Mouse (Mus musculus) lung, postnatal 10 days (tissue): ENCODE results near the gene Rnf215.
"Not testable (repeated sequence)": the region's sequence is repeated elsewhere in the genome, so short reads cannot be mapped to it uniquely, and the experiment has no call there.

ENCODE experiments used
- DNase-seq: peaks from one replicate; pipeline ENCODE4 v3.0.0; 2021

Rnf215 gene

DNA sequence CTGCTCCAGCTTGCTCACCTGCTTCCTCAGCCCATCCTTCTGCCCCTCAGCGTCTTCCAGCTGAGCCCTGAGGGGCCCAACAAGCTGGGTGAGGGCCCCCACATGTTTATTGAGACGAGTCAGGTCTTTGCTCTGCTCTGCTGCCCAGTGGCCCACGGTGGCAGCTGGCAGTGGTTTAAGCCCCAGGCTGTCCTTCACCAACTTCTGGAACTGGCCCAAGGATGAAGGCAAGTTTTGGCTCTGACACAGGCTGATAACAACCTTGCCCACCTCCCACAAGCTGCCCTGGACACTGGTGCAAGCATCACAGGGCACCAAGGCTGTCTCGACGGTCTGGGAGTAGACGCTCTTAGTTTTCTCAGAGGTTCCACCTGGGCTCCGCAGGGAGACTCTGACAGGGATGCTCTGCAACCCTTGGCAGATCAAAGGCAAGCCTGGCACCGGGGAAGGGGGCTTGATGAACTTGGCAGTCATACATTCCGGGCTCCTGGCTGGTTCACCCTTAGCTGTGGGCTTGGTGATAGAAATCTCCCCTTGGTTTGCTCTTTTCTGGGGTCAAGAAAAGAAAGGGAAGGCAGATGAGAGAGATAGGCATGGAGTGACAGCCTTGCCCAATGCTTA is 13.6 kb downstream of the Rnf215 start:
- no peak for DNase-seq

DNA sequence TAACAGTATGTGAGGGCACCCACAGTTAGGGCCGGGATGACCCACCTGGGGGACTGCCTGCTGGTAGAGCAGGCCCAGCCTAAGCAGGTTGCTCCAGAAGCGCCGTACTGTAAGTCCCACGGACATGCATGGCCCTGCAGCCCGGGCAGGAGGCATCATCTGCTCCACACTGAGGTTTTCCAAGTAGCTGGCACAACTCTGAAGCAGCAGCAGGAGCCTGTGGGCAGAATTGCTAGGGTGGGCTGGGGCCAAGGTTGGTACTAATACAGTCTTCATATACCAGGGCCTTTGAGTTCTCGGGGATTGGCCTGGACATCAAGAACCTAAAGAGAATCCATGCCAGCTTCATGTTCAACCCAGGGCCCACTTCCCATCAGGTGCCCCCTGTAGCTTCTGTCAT is 14.9 kb downstream of the Rnf215 start:
- DNase-seq = no peak

DNA sequence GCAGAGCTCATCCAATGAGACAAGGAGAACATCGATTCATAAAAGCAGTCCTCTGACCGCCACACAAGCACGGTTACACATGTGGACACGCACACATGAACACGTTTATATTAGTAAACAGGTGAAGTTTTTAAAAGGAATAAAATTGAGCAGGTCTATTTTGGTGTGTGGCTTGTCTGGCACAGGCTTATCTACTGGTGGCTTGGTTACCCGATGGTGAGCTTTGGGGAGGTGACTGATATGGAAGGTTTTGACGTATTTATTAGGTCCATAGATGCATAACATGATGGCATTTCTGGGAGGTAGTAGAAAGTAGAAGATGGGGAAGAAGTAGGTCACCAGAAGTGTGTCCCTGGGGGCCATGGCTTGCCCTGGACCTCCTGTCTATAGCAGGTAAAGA is 18.7 kb downstream of the Rnf215 start:
- no peak for DNase-seq

DNA sequence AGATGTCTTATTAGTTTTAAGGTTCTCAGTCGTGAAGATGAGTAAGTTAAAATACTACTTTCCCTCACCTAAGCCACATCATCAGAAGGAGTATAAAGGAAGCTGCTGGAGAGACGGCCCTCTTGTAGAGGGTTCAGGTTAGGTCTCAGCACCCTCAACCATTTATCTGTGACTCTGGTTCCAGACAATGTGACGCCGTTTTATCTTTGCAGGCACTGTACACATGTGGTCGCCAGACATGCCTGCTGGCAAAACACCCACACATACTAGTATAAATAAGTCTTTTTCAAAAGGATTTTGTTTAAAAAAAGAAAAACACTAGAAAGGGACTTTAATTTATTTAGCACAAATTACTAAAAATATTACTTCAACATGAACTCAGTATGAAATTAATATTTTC is 20.6 kb downstream of the Rnf215 start:
- no peak for DNase-seq

DNA sequence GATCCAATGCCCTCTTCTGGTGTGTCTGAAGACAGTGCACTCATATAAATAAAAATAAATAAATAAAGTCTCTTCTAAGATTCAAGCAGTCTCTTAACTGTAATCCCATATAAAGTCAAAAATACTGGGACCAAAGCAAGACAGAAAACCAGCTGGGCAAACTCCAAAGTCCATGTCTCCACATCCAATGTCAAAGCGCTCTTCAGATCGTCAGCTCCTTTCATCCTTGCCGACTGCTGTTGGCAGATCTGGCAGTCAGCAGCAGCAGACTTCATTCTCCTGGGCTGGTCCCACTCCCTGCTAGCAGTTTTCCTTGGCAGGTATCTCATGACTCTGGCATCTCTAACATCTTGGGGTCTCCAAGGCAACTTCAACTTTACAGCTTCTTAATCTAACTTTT is 23.7 kb downstream of the Rnf215 start:
- no peak for DNase-seq

DNA sequence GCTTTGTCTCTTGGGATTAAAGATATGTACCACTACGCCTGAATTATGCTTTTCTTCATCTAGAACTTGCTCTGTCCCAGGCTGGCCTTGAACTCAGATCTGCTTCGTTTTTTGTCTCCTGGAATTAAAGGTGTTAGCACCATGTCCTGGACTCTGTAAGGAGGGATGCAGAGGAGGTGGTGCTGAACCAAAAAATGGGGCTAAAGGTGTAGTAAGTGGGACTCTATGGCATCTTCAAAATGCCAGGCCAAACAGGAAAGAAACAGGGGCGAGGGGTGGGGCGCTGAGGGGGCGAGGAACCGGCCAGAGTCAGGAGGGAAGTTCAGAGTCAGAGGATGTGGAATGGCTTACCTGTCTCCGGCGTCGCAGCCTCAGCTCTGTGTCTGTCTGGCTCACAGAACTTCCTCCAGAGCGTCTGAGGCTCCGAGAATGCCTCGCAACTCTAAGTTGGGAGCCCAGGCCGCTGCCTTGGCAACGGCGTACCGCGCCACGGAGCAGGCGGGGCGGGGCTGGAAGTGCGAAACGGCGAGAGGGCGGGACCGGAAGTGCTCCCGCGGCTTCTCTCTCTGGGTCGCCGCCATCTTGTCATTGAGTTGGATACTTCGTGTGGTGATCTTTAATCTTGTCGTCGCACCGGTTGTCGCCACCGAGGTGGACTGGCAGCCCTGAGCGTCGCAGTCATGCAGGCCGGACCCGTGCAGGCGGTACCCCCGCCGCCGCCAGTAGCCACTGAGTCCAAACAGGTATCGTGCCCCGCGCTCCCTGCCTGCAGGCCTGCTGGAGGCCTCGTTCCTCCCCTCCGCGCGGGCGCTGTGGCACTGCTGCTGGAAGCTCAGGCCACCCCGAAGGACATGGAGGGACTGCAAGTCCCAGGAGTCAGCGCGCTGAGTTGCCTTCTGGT is 25.1 kb downstream of the Rnf215 start, which contains the start of the genes Ccdc157 and Sf3a1:
TSS of gene Ccdc157 (minus strand) at position 486 of the 901 bp plus-strand sequence.
TSS of gene Sf3a1 (plus strand) at position 543 of the 901 bp plus-strand sequence.
- DNase-seq = peak; percentile 96

DNA sequence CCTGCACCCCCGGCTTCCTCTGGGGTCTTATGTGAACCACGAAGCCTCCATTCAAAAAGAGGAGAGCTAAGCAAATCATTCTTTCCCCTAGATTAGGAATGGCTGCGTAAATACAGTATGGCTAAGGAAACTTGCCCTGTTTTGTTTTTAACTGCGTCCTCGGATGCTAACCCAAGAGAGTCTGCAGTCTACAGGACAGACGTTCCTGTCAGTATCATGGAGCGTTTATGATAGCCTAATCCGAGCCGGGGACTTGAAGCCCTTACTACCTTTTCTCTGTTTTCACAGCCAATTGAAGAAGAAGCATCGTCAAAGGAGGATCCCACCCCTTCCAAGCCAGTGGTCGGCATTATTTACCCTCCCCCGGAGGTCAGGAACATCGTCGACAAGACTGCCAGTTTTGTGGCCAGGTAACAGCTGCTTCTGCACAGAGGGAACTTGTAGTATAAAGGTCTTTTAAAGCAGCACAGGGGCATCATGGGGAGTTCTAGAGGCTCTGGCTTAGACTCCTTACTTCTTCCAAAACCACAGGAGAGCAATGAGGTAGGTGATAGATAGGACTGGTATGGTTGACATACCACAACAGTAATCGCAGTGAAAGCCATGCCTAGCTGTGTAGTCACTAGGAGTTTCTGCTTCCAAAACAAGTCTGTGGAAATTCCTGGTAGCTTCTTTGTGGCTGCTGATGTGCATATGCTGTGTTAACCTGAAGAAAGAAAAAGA is 25.9 kb downstream of the Rnf215 start:
- no peak for DNase-seq

DNA sequence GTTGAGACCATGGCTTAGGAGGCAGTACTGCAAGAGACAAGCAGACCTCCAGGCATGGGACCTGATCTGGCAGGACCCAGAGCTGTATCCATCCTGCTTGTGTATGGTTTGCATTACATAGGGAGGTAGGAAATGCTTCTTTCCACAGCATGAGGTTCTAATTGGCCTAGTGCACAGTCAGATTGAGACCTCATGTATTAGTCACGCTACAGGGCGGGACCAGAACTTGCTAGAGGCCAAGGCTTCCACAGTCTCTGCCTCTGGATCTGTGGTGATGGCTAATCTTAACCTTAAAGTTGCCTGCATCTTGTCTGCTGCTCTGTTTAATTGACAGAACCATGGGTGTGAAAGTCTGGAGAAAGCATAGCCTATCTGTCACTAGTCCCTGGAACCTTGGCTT is 29.7 kb downstream of the Rnf215 start:
- no peak for DNase-seq

DNA sequence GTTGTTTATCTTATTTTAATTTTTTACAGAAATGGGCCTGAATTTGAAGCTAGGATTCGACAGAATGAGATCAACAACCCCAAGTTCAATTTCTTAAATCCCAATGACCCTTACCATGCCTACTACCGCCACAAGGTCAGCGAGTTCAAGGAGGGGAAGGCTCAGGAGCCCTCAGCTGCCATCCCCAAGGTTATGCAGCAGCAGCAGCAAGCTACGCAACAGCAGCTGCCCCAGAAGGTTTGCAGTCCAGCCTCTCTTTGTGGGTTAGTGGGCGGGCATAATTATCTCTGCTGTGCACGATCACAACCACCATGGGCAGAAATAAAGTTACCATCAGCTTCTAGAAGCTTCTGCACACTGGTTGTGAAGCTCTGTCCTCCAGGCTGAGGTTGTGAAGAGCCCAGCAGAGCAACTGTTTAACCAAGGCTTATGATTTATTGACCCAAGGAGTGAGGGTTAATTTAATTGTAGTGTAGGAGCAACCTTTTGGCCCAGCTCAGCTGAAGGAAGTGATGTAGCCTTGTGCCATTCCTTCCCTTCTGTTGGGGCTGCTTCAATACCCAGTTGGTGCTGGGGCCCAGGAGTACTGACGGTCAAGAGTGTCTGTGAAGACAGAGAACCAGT is 31.6 kb downstream of the Rnf215 start:
- DNase-seq = no peak

DNA sequence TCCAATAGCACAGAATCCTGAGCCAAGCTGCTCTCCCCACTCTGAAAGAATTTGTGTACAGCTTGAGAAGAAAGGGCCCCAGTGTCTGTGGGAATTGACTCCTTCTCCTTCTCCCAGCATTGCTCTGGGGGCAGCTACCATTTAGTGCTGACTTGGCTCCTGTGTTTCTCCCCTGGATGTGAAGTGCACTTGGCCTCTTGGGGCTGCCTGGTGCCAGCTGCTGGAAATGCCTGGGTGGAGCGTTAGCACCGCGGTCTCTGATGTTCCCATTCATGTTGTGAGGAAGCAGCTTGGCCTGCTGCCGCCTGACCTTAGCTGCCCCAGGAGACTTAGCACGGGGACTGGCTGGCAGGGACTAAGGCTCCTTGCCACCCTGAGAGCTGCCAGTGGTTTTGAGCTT is 39.6 kb downstream of the Rnf215 start:
- no peak for DNase-seq

DNA sequence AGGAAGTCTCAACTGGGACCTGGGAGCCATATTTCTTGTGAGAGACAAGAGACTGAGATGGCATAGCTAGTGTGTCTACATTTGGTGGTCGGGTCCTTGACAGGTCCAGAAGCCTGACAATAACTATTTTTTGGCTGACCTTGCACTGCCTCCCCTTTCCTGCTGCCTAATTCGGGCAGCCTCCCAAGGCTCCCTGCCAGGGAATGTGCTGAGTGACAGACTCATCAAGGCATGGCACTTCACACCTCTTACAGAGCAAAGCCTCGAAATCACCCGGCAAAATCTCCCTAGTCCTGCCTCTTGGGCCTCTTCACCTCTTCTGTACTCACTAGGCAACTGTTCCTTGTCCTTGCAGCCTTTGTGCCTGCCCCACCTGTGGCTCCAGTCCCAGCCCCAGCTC is 42.7 kb downstream of the Rnf215 start:
- DNase-seq = no peak

DNA sequence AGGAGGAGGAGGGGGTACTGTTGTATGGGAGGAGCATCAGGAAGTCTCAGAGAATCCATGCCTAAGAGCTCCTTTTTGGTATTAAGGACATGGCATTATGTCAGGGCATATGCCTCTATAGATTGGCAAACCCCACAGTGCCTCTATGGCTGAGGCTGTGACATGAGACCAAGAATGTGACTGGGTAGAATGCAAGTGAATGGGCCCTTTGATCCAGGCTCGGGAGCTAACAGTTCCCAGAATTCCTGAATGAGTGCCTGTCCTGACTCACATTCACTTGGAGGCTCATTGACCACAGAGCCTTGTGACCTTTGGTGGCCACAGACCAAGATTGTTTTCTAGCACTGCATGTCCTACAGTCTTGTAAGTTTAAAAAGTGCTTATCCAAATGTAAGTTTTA is 47.1 kb downstream of the Rnf215 start:
- no peak for DNase-seq

DNA sequence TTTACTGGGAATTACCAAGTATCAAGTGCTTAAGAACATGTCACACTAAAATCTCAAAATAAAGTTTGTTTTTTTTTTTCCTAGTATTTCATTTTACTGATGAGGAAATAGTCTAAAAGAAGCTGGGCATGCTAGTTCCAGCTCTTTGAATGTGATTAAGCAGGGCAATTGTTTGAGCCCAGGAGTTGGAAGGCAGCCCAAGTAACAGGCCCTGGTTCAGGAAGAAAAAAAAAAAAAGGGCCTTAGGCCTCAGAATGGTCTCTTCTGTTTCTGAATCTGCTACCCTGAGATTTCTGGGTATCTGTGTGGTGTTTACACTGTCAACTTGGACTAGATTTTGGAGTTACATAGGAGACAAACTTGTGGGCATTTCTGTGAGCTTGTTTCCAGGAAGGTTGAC is 48.5 kb downstream of the Rnf215 start:
- DNase-seq = no peak

DNA sequence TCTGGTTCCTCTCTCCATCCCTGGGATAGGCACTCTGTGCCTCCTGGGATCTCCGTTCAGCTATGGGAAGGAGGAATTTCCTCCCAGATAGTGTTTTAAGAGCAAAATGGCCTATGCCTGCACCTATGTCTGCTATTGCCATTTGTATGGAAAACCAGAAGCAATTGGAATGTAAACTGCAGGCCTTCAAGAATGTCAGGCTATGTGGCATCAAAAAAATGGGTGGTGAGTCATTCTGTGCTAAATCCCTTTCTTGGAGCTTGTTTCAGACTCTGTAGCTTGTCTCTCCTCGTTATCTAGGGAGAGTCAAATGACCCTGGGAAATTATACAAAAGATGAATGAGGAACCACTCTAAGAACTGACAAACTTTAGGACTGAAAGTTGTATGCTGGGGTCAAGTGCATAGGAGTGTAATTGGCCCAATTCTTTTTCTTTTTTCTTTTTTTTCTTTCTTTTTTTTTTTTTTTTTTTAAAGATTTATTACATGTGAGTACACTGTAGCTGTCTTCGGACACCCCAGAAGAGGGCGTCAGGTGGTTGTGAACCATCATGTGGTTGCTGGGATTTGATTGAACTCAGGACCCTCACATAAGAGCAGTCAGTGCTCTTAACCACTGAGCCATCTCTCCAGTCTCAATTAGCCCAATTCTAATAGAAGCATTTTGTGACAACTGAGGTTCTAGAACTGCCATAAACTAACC is 49.4 kb downstream of the Rnf215 start:
- DNase-seq = no peak

DNA sequence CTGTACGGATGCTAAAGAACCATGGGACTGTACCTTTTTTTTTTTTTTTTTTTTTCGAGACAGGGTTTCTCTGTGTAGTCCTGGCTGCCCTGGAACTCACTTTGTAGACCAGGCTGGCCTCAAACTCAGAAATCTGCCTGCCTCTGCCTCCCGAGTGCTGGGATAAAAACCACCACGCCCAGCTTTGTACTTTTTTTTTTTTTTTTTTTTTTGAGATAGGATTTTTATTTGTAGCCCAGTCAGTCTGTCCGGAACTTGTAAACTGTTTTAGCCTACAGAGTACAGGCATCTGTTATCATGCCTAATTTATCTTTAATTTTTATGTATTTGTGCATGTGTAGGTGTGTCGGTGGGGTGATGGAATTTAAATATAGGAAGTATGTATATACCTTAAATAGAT is 50.5 kb downstream of the Rnf215 start:
- DNase-seq = not testable (repeated sequence)

DNA sequence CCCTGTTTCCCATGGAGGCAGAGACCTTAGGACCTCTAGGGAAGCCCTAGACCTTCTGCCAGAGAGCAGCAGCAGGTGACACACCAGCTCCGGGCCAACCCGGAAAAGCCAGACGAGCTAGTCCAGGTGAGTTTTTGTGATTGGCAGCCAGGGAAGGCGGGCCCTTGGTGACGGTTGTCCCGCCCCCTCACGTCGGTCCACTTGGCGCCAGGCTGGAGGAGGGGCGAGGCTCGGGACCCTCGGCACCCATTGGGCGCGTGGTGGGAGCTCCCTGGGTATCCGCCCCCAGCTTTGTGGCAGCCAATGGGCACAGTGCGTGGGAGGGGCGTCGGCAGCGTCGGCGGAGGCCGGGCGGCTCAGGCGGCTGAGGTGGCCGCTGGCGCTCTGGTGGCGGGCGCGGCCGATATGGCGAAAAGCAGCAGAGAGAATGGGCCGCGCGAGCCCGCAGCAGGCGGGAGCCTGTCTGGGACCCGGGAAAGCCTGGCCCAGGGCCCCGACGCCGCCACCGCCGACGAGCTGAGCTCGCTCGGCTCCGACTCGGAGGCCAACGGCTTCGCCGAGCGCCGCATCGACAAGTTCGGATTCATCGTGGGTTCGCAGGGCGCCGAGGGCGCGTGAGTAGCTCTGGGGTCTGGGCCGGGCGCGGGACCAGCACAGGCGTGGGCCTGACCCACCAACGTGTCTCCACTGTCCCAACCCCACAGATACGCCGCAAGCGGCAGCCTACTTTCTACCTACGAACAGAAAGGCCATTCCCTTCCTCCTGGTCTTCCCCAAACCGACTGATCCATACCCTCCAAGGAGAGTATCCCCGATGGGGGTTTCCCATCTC is 51.7 kb downstream of the Rnf215 start, which contains the start of gene Tbc1d10a:
TSS of gene Tbc1d10a (plus strand) at position 304 of the 832 bp plus-strand sequence.
- DNase-seq = peak; percentile 99

DNA sequence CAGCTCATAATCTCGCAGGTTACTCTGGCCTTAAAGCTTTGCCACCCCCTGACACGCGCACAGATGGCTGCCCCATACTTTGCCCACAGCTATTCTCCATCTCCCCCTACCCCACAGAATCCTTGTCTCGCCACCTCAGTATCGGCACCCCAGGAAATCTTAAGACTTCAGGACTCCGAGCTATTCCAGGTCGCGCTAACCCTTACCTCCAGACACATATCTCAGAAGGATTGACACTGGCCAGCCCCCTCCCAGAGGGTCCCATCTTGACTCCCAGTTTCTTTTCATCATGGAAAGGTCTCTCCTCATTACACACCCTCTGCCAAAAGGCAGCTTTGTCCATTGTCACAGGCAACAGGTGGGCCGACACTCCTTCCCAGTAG is 52.3 kb downstream of the Rnf215 start:
- no peak for DNase-seq

DNA sequence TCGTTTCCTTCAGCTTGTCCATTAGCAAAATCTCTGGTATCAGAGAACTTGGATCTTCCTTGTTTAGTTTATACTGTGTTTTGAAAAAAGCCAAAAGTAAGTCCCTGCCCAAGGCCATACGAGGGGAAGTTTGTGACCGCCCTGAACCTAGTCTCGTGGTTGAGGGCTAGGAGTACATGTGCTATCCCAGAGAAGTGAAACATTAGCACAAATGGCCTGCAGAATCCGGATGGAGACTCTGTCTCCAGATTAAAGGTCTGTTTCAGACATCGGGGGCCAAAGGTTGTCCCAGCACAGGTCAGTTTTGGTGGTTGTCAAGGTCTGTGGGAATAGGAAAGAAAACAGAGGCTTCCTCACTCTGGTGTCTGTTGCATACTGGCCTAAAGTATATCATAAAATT is 54.2 kb downstream of the Rnf215 start:
- DNase-seq = no peak

DNA sequence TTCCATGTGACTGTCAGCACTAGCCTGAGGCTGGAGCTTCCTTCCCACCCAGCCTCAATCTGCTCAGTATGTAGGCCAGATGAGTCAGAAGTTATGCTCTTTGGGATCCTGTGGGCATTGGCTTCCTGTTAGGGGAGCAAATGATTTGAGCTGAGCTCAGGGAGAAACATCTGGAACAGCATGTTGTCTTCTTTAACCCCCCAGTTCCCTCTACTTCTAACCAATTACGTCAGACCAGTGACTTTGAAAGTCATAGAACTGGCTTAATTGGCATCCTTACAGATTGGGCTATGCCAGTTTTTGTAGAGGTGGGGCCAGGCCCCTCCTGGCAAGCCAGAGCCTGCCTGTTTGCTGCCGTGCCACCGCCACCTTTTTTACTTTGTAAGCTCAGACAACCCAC is 55.7 kb downstream of the Rnf215 start:
- no peak for DNase-seq
